Mouse (Mus musculus) forebrain, embryonic 13.5 days (tissue): ENCODE data around the gene Aak1. TPM values are rescaled to one million over a fixed set of nuclear protein-coding genes. Genes with fewer than 3 reads are reported as not detected.

ENCODE experiments used
- ATAC-seq: fragments of 200-750 bp; cut with Nextera tagmentation; 2 replicates; pipeline ENCODE4 v1.8.0; 2017
- H3K27ac ChIP-seq: fragments of 300-500 bp; sonication (generic); 2 replicates; pipeline ENCODE4 v1.5.1; 2015; ENCODE audit warnings: inconsistent platforms, mild to moderate bottlenecking, moderate library complexity
- H3K27me3 ChIP-seq: fragments of 300-500 bp; sonication (generic); 2 replicates; pipeline ENCODE4 v1.6.1; 2015; ENCODE audit warnings: mild to moderate bottlenecking, inconsistent platforms
- H3K36me3 ChIP-seq: fragments of 300-500 bp; sonication (generic); 2 replicates; pipeline ENCODE4 v1.6.1; 2015; ENCODE audit warnings: mild to moderate bottlenecking, inconsistent platforms; ENCODE audit not compliant: poor library complexity, severe bottlenecking
- H3K4me1 ChIP-seq: fragments of 300-500 bp; sonication (generic); 2 replicates; pipeline ENCODE4 v1.6.1; 2015; ENCODE audit warnings: inconsistent platforms
- H3K4me2 ChIP-seq: fragments of 300-500 bp; sonication (generic); 2 replicates; pipeline ENCODE4 v1.6.1; 2015; ENCODE audit warnings: inconsistent platforms, mild to moderate bottlenecking, moderate library complexity
- H3K4me3 ChIP-seq: fragments of 300-500 bp; sonication (generic); 2 replicates; pipeline ENCODE4 v1.5.1; 2015; ENCODE audit warnings: mild to moderate bottlenecking, inconsistent platforms
- H3K9ac ChIP-seq: fragments of 300-500 bp; sonication (generic); 2 replicates; pipeline ENCODE4 v1.6.1; 2015; ENCODE audit warnings: mild to moderate bottlenecking, inconsistent platforms
- H3K9me3 ChIP-seq: fragments of 300-500 bp; sonication (generic); replicated peaks from 2 replicates; pipeline ENCODE4 v1.6.1; 2016; ENCODE audit warnings: inconsistent platforms
- WGBS: fragments of 180-500 bp; shearing (Covaris S2); methylation state at CpG from one replicate; pipeline ENCODE4 v1.1.7; 2015; 5-methylcytosine and 5-hydroxymethylcytosine counted together
- polyA plus RNA-seq: library from polyadenylated mRNA; unstranded; fragments of >200 nt; fragmentation: Nextera tagmentation; extraction: Ambion mirVana; gene quantifications from 2 replicates; pipeline ENCODE4 v1.2.1, GENCODE M21; 2015

The Aak1 gene
- polyA plus RNA-seq, 1 experiment from 2014 or later, result 24.3 TPM

DNA sequence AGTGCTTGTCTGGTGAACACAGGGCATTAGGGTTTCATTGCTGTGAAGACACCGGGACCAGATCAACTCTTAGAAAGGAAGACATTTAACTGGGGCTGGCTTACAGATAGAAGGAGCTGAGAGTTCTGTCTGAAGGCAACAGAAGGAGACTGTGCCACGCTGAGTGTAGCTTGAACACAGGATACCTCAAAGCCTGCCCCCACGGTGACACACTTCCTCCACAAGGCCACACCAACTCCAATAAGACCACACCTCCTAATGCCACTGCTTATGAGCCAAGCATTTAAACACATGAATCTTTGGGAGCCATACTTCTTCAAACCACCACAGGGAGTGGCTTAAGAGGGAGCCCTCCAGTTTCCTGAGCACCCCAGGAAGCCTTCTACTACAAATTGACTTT, 51.2 kb downstream of the Aak1 start:
- ATAC-seq, result no peak
- Histone ChIP-seq H3K9ac (no peak overlapping the region), H3K4me3 (no peak overlapping the region), H3K27ac (no peak overlapping the region), H3K9me3 (no peaks in the 10 kb centered on the region), H3K4me2 (no peak overlapping the region), H3K4me1 (peaks cover 6% of the 10 kb centered on the region; the same call in 1 of the 2 replicates), H3K27me3 (no peaks in the 10 kb centered on the region), H3K36me3 (no peaks in the 10 kb centered on the region)
- WGBS, result 92% methylated on average over 3 of the region's 3 CpGs

DNA sequence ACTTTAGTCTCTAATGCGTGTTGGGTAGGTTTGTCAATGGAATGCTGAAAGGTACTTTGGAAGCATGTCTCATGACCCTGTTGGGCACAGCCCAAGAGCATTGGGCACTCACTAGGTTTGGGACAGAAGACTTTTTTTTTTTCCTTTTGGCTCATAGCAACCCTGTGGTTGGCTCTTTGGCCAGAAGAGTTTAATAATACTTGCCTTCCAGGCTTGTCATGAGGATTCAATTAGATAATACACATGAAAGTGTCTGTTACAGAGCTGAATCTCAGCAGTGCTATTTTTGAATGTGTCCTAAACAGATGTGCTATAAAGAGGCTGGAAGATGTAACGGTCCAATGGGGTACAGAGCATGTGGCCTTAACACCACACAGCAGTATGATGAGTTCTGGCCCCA, 56.2 kb downstream of the Aak1 start:
- no peaks in the 10 kb centered on the region for H3K27me3 ChIP-seq
- WGBS, result 90% methylated on average over 2 of the region's 2 CpGs
- no peak overlapping the region for H3K4me3 ChIP-seq
- no peak overlapping the region for H3K4me2 ChIP-seq
- H3K4me1 ChIP-seq, result no peaks in the 10 kb centered on the region
- no peak overlapping the region for H3K27ac ChIP-seq
- no peak overlapping the region for H3K9ac ChIP-seq
- no peaks in the 10 kb centered on the region for H3K36me3 ChIP-seq
- no peaks in the 10 kb centered on the region for H3K9me3 ChIP-seq
- ATAC-seq, result no peak

DNA sequence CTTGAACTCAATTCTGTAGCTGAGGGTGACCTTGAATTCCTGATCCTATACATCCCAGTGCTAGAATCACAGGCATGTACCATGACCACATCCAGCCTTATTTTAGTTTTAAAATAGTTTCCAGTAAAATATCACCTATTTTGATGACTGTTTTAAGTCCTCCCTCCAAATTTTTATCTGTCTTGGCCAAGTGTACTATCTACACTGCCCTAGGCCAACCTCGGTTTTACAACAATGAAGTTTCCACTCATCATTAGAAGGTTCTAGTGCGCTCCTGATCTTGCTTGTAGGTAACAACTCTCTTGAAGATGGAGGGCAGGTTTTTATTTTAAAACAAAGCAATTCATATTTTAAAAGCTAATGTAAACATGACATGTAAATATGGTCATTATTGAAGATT, 57.9 kb downstream of the Aak1 start:
- no peaks in the 10 kb centered on the region for H3K9me3 ChIP-seq
- ATAC-seq, result no peak
- WGBS, result 98% methylated on average over 2 of the region's 2 CpGs
- no peaks in the 10 kb centered on the region for H3K4me1 ChIP-seq
- H3K4me2 ChIP-seq, result no peak overlapping the region
- no peak overlapping the region for H3K9ac ChIP-seq
- no peak overlapping the region for H3K4me3 ChIP-seq
- H3K27ac ChIP-seq, result no peak overlapping the region
- no peaks in the 10 kb centered on the region for H3K27me3 ChIP-seq
- no peaks in the 10 kb centered on the region; the same call in 1 of the 2 replicates for H3K36me3 ChIP-seq

DNA sequence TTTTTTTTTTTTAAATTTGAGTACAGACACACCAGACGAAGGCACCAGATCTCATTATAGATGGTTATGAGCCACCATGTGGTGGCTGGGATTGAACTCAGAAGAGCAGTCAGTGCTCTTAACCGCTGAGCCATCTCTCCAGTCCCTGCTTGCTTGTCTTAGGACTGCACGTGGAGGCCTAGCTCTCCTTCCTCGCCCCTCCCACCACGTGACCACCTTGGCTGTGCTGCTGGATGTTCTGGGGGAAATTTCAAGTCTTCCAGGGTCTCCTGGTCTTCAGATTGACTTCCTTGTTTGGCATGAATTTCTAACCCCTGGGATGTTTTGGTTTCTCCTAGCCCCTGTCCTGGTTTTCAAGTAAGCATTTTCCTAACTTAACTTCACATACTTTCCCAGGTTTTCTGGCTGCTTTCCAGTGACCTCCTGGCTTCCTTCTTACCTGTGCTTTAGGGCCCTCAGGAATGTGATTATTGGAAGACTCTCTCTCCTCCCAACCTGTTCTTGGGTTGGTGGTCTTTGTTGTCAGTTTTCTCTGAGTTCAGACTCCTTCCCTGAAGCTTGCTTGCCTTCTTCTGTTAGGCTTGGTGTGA, 59.3 kb downstream of the Aak1 start:
- Histone ChIP-seq H3K4me3 (no peak overlapping the region), H3K27me3 (no peaks in the 10 kb centered on the region), H3K36me3 (no peaks in the 10 kb centered on the region; the same call in 1 of the 2 replicates), H3K4me1 (no peaks in the 10 kb centered on the region), H3K9me3 (no peaks in the 10 kb centered on the region), H3K9ac (no peak overlapping the region), H3K4me2 (no peak overlapping the region), H3K27ac (no peak overlapping the region)
- no peak for ATAC-seq
- 65% methylated on average over 5 of the region's 5 CpGs for WGBS

DNA sequence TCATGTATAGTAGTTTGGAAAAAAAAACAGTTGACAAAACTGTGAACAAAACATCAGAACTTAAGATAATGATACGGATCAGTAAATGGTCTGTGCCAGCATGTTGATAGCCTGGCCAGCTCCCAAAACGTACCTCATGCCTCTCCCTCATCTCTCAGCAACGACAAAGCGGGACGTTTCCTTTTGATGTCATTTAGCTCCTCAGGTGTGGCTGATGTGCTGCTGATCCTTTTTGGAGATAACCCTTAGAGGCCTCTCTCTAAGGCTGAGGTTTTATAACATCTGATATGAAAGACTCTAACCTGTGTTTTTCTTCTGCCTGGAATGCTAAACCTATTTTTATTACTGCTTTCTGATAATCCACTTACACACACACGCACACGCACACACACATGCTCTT, 60.6 kb downstream of the Aak1 start:
- WGBS, result 88% methylated on average over 7 of the region's 7 CpGs
- Histone ChIP-seq H3K36me3 (no peaks in the 10 kb centered on the region; the same call in 1 of the 2 replicates), H3K4me2 (no peak overlapping the region), H3K4me3 (no peak overlapping the region), H3K4me1 (no peaks in the 10 kb centered on the region), H3K9ac (no peak overlapping the region), H3K9me3 (no peaks in the 10 kb centered on the region), H3K27me3 (no peaks in the 10 kb centered on the region), H3K27ac (no peak overlapping the region)
- no peak for ATAC-seq

DNA sequence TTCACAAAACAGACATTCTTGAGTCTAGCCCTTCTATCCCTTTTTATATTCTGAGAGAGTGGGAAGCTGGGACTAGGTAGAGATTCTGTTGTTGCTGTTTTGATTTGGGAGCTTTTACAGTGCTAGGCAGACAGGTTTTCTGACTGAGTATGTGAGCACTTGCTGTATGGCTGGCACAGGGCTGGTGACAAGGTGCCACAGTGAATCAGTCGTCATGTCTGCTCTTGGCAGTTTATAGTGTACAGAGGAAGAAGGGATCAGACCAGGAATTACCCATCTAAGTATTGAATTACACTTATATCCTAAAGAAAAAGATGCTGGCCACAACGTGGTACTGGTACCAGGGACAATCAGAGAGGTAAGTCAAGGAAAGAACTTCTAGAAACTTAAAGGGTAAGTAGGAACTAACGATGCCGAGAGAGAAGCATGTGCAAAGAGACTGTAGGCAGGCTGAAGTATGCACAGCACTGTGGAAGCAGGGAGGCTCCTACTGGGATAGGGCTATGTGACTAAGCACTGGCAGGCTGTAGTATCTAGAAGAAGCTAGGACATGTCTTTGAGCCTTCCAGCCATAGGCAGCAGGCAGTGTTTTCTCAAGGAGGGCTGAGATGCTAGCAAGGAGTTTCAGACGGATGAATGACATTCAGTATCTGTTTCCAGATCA, 67.0 kb downstream of the Aak1 start:
- no peak overlapping the region for H3K4me3 ChIP-seq
- no peak overlapping the region for H3K4me2 ChIP-seq
- no peaks in the 10 kb centered on the region for H3K27me3 ChIP-seq
- H3K36me3 ChIP-seq, result no peaks in the 10 kb centered on the region
- H3K9ac ChIP-seq, result no peak overlapping the region
- no peaks in the 10 kb centered on the region for H3K9me3 ChIP-seq
- no peak overlapping the region for H3K27ac ChIP-seq
- 82% methylated on average over 5 of the region's 5 CpGs for WGBS
- H3K4me1 ChIP-seq, result peaks cover 22% of the 10 kb centered on the region
- no peak for ATAC-seq

DNA sequence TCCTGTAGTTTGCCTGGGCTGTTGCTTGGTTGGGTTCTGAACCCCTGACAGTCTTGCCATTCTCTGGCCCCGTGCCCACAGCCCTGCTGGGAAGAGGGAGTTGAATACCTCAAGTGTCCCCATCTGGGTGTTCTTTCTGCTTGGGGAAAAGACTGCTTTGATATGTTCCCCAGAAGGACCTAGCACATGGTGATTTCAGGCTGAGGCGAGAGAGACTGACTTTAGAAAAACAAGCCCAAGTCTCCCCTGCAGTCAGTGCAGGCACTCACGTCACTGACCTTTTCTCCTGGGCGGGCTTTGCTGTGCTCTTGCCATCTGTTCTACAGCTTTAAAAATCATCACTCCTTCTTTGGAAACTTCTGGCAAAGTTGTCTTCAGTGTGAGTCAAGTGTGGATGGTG, 67.9 kb downstream of the Aak1 start:
- H3K9me3 ChIP-seq, result no peaks in the 10 kb centered on the region
- no peaks in the 10 kb centered on the region for H3K27me3 ChIP-seq
- H3K4me2 ChIP-seq, result no peak overlapping the region
- no peak for ATAC-seq
- peaks cover 22% of the 10 kb centered on the region for H3K4me1 ChIP-seq
- no peak overlapping the region for H3K27ac ChIP-seq
- WGBS, result 82% methylated on average over 4 of the region's 4 CpGs
- no peak overlapping the region for H3K9ac ChIP-seq
- H3K36me3 ChIP-seq, result no peaks in the 10 kb centered on the region
- no peak overlapping the region for H3K4me3 ChIP-seq

DNA sequence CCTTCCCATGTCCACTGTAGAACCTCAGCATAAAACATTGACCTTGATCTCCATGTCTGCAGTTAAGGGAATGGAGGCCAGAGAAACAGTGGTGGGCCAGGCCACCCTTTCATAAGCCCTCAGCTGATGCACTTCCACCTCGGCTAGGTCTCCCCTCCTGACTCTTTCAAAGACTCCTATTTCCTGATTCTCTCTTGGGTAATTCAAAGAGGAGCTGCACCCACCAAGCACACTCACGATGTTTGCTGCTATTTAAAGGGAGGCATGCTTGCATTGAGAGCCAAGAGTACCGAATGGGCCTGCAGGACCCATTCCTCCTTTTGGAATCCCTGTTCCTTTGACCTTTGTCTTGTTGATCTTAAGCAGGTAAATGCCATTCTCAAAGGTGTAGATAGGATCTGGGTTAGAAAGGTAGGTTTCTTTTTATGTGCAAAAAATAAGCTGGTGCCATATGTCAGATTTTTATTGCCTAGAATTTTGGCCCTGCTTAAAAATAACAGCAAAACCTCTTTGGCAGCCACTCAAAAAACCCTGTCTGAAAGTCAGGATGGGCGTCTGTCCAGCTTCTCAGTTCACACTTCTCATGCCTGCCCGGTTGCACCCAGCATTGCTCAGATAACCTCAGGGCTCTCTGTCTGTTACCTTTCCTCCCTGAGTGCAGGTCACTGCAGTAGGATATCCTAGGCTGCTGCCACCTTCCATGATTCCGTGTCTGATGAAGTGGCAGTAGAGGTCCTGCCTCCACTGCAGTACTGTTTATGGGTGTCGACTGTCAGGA, 68.9 kb downstream of the Aak1 start:
- ATAC-seq, result no peak

DNA sequence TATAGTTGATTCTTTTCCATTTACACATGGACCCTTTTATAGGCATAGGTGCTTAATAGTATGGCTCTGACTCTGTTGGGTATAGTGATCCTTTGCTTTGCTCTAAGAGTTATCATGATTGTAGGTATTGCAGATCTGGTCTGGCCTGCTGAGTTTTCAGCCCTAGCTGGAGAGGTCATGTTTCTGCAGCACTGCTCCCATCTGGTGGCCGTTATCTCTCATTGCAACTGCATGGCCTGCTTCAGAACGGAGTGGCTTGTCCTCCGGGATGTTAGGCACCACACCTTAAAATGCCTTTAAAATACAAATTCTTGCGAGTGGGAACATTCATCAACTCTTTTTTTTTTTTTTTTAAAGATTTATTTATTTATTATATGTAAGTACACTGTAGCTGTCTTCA, 72.6 kb downstream of the Aak1 start:
- Histone ChIP-seq H3K27me3 (no peaks in the 10 kb centered on the region), H3K4me2 (no peak overlapping the region), H3K27ac (no peak overlapping the region), H3K36me3 (peaks cover 12% of the 10 kb centered on the region), H3K9me3 (no peaks in the 10 kb centered on the region), H3K4me3 (no peak overlapping the region), H3K4me1 (peaks cover 22% of the 10 kb centered on the region), H3K9ac (no peak overlapping the region)
- WGBS, result 18% methylated on average over 4 of the region's 4 CpGs
- peak; percentile 69; the same call in 1 of the 2 replicates for ATAC-seq

More for the DNA sequence above, 68.9 kb downstream of the Aak1 start:
- Histone ChIP-seq H3K9ac (no peak overlapping the region), H3K9me3 (no peaks in the 10 kb centered on the region), H3K36me3 (no peaks in the 10 kb centered on the region), H3K4me2 (no peak overlapping the region), H3K27ac (no peak overlapping the region), H3K27me3 (no peaks in the 10 kb centered on the region), H3K4me3 (no peak overlapping the region), H3K4me1 (peaks cover 22% of the 10 kb centered on the region)
- 78% methylated on average over 7 of the region's 7 CpGs for WGBS

DNA sequence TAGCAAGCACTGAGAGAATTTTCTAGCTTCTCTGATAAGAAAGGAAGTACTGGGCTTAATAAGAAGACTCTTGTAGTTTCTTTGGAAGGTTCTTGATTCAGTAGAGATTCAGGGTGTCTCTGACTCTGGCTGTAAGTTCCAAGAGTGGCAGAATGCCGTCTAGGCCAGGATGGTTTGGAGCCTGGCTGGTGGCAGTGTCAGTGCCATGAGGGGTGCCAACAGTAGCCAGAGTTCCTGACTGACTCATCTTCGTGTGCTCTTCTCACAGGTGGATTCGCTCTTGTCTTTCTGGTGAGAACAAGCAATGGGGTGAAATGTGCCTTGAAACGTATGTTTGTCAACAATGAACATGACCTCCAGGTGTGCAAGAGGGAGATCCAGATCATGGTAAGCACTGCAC, 75.4 kb downstream of the Aak1 start:
- no peak for ATAC-seq
- Histone ChIP-seq H3K27me3 (no peaks in the 10 kb centered on the region), H3K9me3 (no peaks in the 10 kb centered on the region), H3K9ac (no peak overlapping the region), H3K4me3 (no peak overlapping the region), H3K4me1 (no peaks in the 10 kb centered on the region), H3K4me2 (no peak overlapping the region), H3K27ac (no peak overlapping the region), H3K36me3 (peaks cover 20% of the 10 kb centered on the region)
- 91% methylated on average over 4 of the region's 4 CpGs for WGBS

DNA sequence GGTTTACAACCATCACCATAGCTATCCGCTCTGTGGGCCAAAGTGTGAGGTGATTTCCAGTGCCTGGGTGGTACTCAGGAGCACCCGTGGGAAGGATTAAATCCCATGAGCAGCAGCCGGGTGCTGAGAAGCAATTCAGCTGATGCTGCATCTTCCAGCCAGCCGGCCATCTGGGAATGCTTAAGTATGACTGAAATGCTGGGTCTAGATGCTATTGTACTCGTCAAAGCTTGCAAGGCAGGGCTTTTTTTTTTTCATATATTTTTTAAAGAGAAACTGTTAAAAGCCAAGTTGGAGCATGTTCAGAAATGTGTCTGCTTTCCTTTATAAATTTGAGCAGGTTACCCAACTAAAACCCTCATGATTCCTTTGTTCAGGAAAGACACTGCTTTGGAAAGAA, 85.2 kb downstream of the Aak1 start:
- no peaks in the 10 kb centered on the region for H3K27me3 ChIP-seq
- no peak overlapping the region for H3K9ac ChIP-seq
- ATAC-seq, result no peak
- no peak overlapping the region for H3K4me3 ChIP-seq
- no peak overlapping the region for H3K27ac ChIP-seq
- WGBS, result 84% methylated on average over 5 of the region's 5 CpGs
- H3K4me1 ChIP-seq, result no peaks in the 10 kb centered on the region
- no peak overlapping the region for H3K4me2 ChIP-seq
- peaks cover 10% of the 10 kb centered on the region for H3K9me3 ChIP-seq
- H3K36me3 ChIP-seq, result peaks cover 43% of the 10 kb centered on the region

DNA sequence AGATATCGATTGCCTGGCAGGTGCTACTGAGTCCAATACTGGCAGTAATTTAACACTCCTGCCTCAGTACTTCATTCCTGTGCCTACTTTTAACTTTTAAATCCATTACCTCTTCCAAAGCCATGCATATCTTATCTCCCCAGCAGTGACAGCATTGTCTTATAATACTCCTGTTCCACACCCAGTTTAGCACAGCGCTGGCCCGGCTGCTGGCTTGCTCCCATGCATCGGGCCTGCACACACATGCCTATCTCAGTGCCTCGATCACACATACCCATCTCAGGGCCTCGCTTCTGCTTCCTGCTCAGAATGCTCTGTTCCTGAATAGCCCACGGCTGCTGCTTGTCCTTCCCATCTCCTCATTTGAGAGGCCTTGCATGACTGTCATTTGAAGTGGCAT, 90.5 kb downstream of the Aak1 start:
- no peak for ATAC-seq
- Histone ChIP-seq H3K4me2 (no peak overlapping the region), H3K27ac (no peak overlapping the region), H3K9ac (no peak overlapping the region), H3K36me3 (peaks cover 53% of the 10 kb centered on the region), H3K9me3 (peaks cover 10% of the 10 kb centered on the region), H3K4me3 (no peak overlapping the region), H3K4me1 (no peaks in the 10 kb centered on the region), H3K27me3 (no peaks in the 10 kb centered on the region)
- 93% methylated on average over 7 of the region's 7 CpGs for WGBS
